Mouse (Mus musculus) lung, adult 2 months (tissue): ENCODE data around the gene Asic2. TPM values are rescaled to one million over a fixed set of nuclear protein-coding genes. Genes with fewer than 3 reads are reported as not detected.

ENCODE experiments used
- DNase-seq: peaks from one replicate; pipeline ENCODE4 v3.0.0; 2022
- H3K4me1 ChIP-seq: fragments of 200-500 bp; 2 replicates; pipeline ENCODE4 v1.6.1; 2011; ENCODE audit warnings: low read length; ENCODE audit not compliant: control insufficient read depth, insufficient read depth
- H3K4me3 ChIP-seq: fragments of 200-500 bp; replicated peaks from 2 replicates; pipeline ENCODE3; 2011; ENCODE audit warnings: low read depth, mild to moderate bottlenecking, control low read depth, low read length; ENCODE audit errors: extremely low read depth
- CTCF ChIP-seq: fragments of 200-500 bp; IDR thresholded peaks from 2 replicates; pipeline ENCODE4 v1.5.1; 2011; ENCODE audit warnings: mild to moderate bottlenecking, low read length, control low read depth; ENCODE audit not compliant: insufficient read depth
- POLR2A ChIP-seq: fragments of 200-500 bp; IDR thresholded peaks from 2 replicates; pipeline ENCODE4 v1.6.1; 2011; ENCODE audit warnings: low read depth, mild to moderate bottlenecking, control low read depth, low read length, borderline replicate concordance; ENCODE audit errors: extremely low read depth
- WGBS: fragments of 180-500 bp; shearing (Covaris S2); methylation state at CpG from one replicate; pipeline ENCODE4 v1.1.7; 2018; 5-methylcytosine and 5-hydroxymethylcytosine counted together
- polyA plus RNA-seq: library from polyadenylated mRNA; depleted of rRNA; stranded (reverse); fragments of >200 nt; gene quantifications from 2 replicates; pipeline ENCODE4 v1.2.3, GENCODE M21; 2012

Gene Asic2
- polyA plus RNA-seq, 1 experiment, result 0.04 TPM

DNA sequence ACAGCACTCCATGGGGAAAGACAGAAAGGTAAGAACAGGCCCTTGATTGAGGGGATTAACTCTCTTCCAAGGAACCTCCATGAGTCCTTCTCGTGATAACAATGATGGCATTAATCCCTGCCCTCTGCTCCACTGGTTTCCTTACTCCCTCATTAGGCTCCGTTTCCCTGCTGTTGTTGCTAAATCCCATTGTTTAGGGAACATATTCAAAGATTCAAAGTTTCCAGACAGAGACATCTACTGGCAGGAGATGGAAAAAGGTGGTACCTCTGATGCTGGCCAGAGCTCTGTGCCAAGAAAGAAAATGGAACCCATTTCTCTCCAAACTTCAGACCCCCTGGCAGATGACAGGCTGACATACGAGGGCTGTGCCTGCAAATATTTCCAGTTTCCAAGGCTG is 203.5 kb downstream of the Asic2 start:
- WGBS, result 23% methylated on average over 3 of the region's 3 CpGs
- Histone ChIP-seq H3K4me3 (no peak overlapping the region), H3K4me1 (no peaks in the 10 kb centered on the region)
- no peak for DNase-seq
- TF ChIP-seq CTCF (no peak), POLR2A (no peak)

DNA sequence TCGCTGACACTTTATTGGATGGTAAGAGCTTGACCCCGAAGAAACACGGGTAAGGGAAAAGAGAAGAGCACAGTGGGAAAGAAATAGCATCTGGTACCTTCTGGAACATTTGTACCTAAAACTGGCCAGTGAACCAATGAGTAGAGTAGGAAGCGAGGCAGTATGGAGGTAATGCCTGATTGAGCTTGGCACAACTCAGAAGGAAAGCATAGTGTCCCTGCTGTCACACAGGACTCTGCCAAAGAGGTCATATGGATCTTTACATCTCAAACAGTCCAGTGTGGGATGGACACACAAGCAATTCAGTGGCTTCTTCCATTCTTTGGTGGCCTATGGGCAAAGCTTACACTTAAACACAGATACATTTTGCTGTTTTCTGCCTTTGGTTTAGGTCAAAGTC is 211.0 kb downstream of the Asic2 start:
- TF ChIP-seq CTCF (no peak), POLR2A (no peak)
- no peaks in the 10 kb centered on the region for H3K4me1 ChIP-seq
- no peak for DNase-seq
- WGBS, result 85% methylated on average over 4 of the region's 4 CpGs
- H3K4me3 ChIP-seq, result no peak overlapping the region

DNA sequence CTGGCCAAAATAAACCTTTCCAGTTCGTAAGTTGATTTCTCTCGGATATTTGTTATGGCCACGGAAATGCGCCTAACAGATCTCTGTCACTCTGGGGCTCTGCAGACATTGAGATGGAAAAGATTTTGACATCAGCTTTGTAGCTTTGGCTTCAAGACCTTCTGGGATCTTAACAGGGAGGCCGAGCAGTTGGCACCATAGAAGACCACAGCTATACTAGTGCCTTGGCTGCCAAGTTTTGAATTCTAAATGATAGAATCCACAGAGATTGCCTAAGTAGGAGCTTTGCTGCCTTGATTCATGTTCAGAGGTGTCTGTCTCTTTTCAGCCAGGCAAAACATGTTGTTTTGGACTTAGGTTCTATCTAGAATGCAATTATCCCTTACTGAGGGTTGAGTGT is 217.4 kb downstream of the Asic2 start:
- H3K4me3 ChIP-seq, result no peak overlapping the region
- no peaks in the 10 kb centered on the region for H3K4me1 ChIP-seq
- no peak for TF ChIP-seq POLR2A
- no peak for TF ChIP-seq CTCF
- WGBS, result 91% methylated on average over 5 of the region's 5 CpGs
- no peak for DNase-seq

DNA sequence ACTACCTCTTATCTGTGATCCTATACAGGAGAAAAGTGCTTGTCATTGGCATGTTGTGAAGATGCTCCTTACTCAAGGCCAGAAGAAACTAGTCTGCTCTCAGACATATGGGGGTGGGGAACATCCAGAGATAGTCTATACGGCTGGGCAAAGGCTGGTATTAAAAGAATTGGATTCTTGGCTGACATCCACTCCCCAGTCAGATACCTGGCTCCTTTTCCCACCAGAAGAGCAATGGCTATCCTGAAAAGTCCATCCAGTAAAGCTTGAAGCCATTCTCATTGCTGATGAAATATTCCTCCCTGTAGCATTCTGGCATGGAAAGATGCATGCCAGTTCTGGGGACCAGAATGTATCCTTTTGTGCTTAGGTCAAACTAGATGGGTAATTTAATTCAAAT is 218.2 kb downstream of the Asic2 start:
- no peak overlapping the region for H3K4me3 ChIP-seq
- TF ChIP-seq POLR2A, result no peak
- TF ChIP-seq CTCF, result no peak
- WGBS, result 84% methylated on average over 1 of the region's 1 CpGs
- no peaks in the 10 kb centered on the region for H3K4me1 ChIP-seq
- DNase-seq, result no peak

DNA sequence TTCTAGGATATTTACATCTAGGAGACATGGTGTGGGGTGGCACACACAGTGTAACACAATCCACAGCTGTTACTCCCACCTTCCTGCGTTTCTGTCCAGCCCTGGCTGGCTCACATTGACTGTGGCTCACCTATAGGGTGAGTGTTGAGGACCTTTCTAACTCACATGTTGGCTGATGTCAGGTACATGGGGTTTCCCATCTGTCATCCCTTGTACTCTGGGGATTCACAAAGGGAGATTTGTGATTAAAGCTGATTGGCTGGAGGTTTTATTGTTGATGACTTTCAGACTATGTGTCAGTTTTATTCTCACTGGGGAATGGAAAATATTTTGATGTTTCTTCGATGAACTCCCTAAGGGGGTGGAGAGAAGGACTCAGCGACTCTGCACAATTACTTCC is 229.3 kb downstream of the Asic2 start:
- 46% methylated on average over 3 of the region's 3 CpGs for WGBS
- no peak overlapping the region for H3K4me3 ChIP-seq
- DNase-seq, result no peak
- TF ChIP-seq POLR2A (no peak), CTCF (no peak)
- H3K4me1 ChIP-seq, result no peaks in the 10 kb centered on the region

DNA sequence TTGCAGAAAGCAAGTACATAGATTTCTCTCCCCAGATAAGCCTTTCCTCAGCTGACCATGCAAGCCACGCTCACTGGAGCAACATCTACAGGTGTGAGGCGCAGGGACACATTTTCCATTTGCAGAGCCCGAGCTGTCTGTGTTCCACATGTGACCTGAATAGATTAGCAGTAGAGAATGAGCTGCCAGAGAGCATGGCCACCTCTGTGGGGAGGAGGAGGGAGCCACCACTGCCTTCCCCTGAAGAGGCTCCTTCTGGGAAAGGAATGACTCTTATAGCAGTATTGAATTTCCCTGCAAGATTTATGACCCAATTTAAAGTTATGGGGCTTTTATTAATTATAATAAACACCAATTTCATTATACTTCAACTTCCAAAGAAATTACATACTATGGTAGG is 230.5 kb downstream of the Asic2 start:
- DNase-seq, result no peak
- H3K4me1 ChIP-seq, result no peaks in the 10 kb centered on the region
- TF ChIP-seq POLR2A (no peak), CTCF (no peak)
- H3K4me3 ChIP-seq, result no peak overlapping the region
- WGBS, result 48% methylated on average over 3 of the region's 3 CpGs

DNA sequence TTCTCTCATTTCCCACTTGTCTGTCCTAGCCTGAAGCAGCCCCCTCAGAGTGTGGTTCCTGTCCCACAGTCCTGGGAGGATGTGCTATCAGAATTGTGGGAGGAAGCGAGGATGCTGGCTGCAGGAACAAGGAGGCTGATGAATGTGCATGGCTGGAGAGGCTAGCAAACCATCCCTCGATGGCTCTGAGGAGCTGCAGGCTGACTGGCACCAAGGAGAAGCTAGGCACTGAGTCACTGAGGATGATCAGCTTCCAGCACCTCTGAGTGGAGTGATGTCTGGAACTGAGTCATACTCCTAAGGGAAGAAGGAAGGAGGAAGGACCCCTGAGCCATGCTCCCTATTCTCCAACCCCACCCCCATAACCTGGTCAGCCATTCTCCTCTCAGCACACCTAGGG is 246.2 kb downstream of the Asic2 start:
- WGBS, result 58% methylated on average over 2 of the region's 2 CpGs
- Histone ChIP-seq H3K4me3 (no peak overlapping the region), H3K4me1 (no peaks in the 10 kb centered on the region)
- no peak for TF ChIP-seq CTCF
- TF ChIP-seq POLR2A, result no peak
- DNase-seq, result no peak

DNA sequence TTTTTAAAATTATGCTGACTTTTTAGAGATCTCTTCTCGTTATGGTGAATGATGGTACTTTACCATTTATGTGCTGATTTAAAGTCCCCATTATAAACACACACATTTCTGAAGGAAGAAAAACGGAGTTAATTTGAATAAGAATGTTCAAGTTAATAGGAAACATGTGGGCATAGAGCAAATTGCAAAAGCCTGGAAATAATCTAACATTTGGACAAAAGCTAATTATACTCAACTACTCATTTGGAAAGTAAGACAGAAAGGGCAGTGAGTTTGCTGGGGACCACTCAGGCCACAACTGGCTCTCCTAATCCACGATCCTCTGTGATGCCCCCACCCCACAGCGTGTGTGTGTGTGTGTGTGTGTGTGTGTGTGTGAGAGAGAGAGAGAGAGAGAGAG is 253.5 kb downstream of the Asic2 start:
- TF ChIP-seq CTCF, result no peak
- TF ChIP-seq POLR2A, result no peak
- WGBS, result 63% methylated on average over 4 of the region's 4 CpGs
- Histone ChIP-seq H3K4me3 (no peak overlapping the region), H3K4me1 (no peaks in the 10 kb centered on the region)
- DNase-seq, result no peak

DNA sequence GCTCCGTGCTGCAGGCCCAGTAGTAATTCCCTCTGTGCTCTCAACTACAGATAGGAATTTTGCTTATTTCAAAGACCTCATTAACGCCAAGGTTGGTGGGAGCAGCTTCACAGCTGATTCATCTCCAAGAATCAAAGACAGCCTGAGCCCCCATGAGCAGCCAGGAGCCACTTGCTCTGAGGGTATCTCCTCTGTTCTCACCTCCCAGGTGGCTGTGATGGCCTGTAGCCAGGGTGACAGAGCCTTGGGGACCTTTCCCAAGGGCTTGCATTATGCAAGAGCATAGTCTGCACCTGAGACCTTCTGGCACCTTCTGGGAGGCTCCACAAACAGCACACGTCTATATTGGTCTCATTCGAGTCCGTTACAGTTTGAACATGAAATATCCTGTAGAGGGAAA is 261.3 kb downstream of the Asic2 start:
- no peak for DNase-seq
- no peak overlapping the region for H3K4me3 ChIP-seq
- 62% methylated on average over 5 of the region's 5 CpGs for WGBS
- no peaks in the 10 kb centered on the region for H3K4me1 ChIP-seq
- TF ChIP-seq CTCF (no peak), POLR2A (no peak)

DNA sequence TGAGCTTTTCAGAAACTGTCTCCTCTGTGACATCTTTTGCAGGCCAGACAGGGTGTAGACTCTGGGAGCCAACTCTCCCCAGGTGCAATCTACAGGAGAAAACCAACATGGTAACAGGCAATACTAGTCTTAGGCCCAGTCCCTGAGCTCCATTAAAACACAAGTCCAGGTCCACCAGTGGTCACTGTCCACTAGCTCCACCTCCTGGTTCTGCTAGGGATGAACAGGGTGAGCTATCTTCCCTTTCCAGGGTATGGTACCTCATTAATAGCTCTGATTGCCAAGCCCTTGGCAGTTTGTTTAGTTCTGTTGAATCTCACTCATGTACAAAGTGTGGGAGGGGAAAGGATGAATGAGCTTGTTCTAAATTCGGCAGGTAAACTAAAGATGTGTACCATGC is 270.2 kb downstream of the Asic2 start:
- Histone ChIP-seq H3K4me3 (no peak overlapping the region), H3K4me1 (no peaks in the 10 kb centered on the region)
- DNase-seq, result no peak
- 40% methylated on average over 1 of the region's 1 CpGs for WGBS
- TF ChIP-seq CTCF (no peak), POLR2A (no peak)

DNA sequence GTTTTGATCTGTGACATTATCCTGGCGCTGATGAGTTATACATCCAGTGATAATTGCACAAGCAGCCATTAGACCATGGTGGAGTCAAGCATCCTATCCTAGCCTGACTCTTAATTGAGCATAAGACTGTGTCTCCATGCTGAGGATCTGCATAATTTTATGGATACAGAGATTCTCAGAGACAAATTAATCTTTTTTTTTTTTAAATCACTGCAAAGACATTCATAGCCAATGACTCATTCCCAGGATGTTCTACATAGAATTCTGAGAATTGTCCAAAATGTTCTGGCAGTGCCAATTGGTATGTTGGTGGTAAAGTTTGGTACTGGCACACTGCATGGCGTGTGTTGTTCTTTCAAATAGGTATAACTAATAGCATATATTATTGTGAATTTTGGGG is 272.8 kb downstream of the Asic2 start:
- Histone ChIP-seq H3K4me3 (no peak overlapping the region), H3K4me1 (no peaks in the 10 kb centered on the region)
- no peak for TF ChIP-seq POLR2A
- TF ChIP-seq CTCF, result no peak
- no peak for DNase-seq
- 81% methylated on average over 2 of the region's 2 CpGs for WGBS
